Mouse (Mus musculus) olfactory bulb, adult 2 months (tissue): ENCODE results near the gene Fam131c.

Experiments
- CTCF ChIP-seq: fragments of 200-500 bp; IDR thresholded peaks from 2 replicates; pipeline ENCODE4 v1.5.1; 2012; ENCODE audit warnings: low read depth, mild to moderate bottlenecking, low read length, moderate library complexity; ENCODE audit not compliant: insufficient read depth
- POLR2A ChIP-seq: fragments of 200-500 bp; IDR thresholded peaks from 2 replicates; pipeline ENCODE4 v1.6.1; 2012; ENCODE audit warnings: mild to moderate bottlenecking, low read depth, low read length, moderate library complexity; ENCODE audit not compliant: insufficient read depth

DNA sequence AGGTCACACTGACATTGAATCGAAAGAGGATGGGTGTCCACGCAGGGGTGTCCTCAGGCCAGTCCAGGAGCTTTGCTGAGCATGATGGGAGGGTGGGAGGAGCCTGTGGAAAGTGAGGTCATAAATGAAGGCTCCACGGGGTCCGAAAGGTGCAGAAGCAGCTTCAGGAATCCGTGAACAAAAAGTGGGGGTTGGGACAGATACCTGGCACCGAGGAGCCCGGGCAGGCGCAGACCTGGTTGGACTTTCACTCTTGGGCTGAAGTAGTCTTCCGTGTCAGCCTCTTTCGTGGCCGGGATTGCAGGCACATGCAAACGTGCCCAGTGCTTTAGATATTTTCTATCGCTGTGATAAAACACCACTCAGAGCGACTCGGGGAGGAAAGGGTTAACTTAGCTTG lies 32.2 kb downstream of the Fam131c start:
- TF ChIP-seq CTCF (no peak), POLR2A (no peak)
